In the genomic region with DNA sequence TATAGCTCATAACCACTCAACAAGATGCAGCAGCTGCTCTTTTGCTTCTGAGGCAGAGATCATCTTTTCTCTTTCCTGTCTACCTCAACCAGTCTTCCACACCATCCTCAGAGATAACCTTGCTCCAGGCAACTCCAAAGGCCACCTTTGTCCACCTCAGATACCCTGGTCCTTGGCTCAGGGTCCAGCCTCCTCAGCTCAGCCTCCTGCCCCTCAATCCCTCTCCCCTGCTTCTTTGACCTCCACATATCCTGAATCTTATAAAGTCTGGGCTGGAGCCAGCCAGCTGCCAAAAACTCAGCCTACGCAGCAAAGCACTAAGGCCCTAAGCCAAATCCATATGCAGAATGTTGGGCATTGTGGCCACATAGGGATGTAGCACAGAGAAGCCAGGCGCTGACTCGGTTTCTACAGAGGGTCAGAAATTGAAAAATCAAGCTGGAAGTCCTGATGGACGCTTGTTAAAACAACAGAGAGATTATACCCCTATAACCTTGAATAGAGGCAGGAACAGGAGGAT, we compare ENCODE assay signal across 9 mouse cellular contexts. TPM values are rescaled to one million over a fixed set of nuclear protein-coding genes. Genes with fewer than 3 reads are reported as not detected.
DNase-seq lines count a peak whose midpoint lies in the region; ATAC-seq and TF ChIP-seq lines count a peak whose summit lies in the region.
"Had no signal": no experiment of that assay in that cellular context is flagged by ENCODE, and none has a peak within 500 bp of the region (broad histone marks: within the 10 kb centered on the region; RNA-seq: fewer than 3 reads in every experiment).

No protein-coding gene starts in this region.

- intact Hi-C loops in heart, adult 2 months (cut with DNase I), result no loop called here

- TF ChIP-seq EP300 in heart, adult 2 months (IDR thresholded peaks at IDR 0.05; ENCODE audit: insufficient read depth, low read depth, low read length), result no peak
- TF ChIP-seq EP300 in MEL (IDR thresholded peaks at IDR 0.05; ENCODE audit: low read depth in 1 of 2, low read length in 2 of 2), result no peak

- no peaks in the 10 kb centered on the region for H3K79me2 ChIP-seq in heart, adult 2 months (replicated peaks; ENCODE audit: control insufficient read depth, insufficient read depth, low read length)
- no peaks in the 10 kb centered on the region for H3K79me2 ChIP-seq in MEL (ENCODE audit: control insufficient read depth, insufficient read depth, low read length, poor library complexity)

- H3K9ac ChIP-seq in heart, embryonic 14.5 days (ENCODE audit: low read length), result peak overlapping the region; percentile 63; the same call in 1 of the 2 replicates
- no peak overlapping the region for H3K9ac ChIP-seq in heart, adult 2 months (ENCODE audit: low read depth, low read length)
- peak overlapping the region; percentile 40; the same call in 1 of the 2 replicates for H3K9ac ChIP-seq in MEL (ENCODE audit: control insufficient read depth, low read depth, low read length, poor library complexity, severe bottlenecking)
- H3K9ac ChIP-seq in hindbrain, embryonic 12.5 days, result no peak overlapping the region

- no peak for TF ChIP-seq CTCF in heart, adult 2 months (IDR thresholded peaks at IDR 0.05)
- TF ChIP-seq CTCF in MEL (IDR thresholded peaks at IDR 0.05 in 2 of 3, conservative IDR thresholded peaks at IDR 0.05 in 1 of 3; ENCODE audit: control insufficient read depth in 1 of 3, insufficient read depth in 1 of 3, low read depth in 2 of 3, low read length in 3 of 3, poor library complexity in 1 of 3, severe bottlenecking in 1 of 3), result no peak

- H3K27me3 ChIP-seq in heart, embryonic 14.5 days (ENCODE audit: control insufficient read depth, insufficient read depth, low read length), result no peaks in the 10 kb centered on the region
- H3K27me3 ChIP-seq in heart, adult 2 months (ENCODE audit: control insufficient read depth, insufficient read depth, low read length), result no peaks in the 10 kb centered on the region
- no peaks in the 10 kb centered on the region for H3K27me3 ChIP-seq in MEL (ENCODE audit: control insufficient read depth in 1 of 2, insufficient read depth in 2 of 2, low read length in 2 of 2)
- H3K27me3 ChIP-seq in hindbrain, embryonic 12.5 days, result no peaks in the 10 kb centered on the region
- H3K27me3 ChIP-seq in midbrain, embryonic 10.5 days (ENCODE audit: low read depth, poor library complexity, severe bottlenecking), result no peaks in the 10 kb centered on the region

- DNase-seq in heart, adult 2 months, result no peak
- DNase-seq in MEL (ENCODE audit: low read depth, low spot score), result no peak
- DNase-seq in midbrain, embryonic 10.5 days (ENCODE audit: low spot score), result no peak
- no peak for DNase-seq in right cerebral cortex, adult 18-20 months
- DNase-seq in layer of hippocampus, postnatal 14 days (ENCODE audit: low spot score in 2 of 2), result no peak
- no peak for DNase-seq in frontal cortex, postnatal 36 days (ENCODE audit: low spot score in 2 of 2)
- DNase-seq: right cerebral cortex, postnatal 4 days had no signal

- H3K4me3 ChIP-seq in heart, embryonic 14.5 days (ENCODE audit: control insufficient read depth in 1 of 2, insufficient read depth in 1 of 2, low read depth in 1 of 2, low read length in 2 of 2), result no peak overlapping the region
- H3K4me3 ChIP-seq in heart, adult 2 months, result no peak overlapping the region
- no peak overlapping the region for H3K4me3 ChIP-seq in MEL (ENCODE audit: control insufficient read depth in 1 of 2, insufficient read depth in 1 of 2, low read depth in 2 of 2, low read length in 2 of 2)
- no peak overlapping the region for H3K4me3 ChIP-seq in hindbrain, embryonic 12.5 days
- H3K4me3 ChIP-seq in midbrain, embryonic 10.5 days, result peak overlapping the region; percentile 64; the same call in 1 of the 2 replicates

- H3K4me2 ChIP-seq in heart, embryonic 14.5 days (ENCODE audit: low read length), result peak overlapping the region; percentile 92; the same call in 1 of the 2 replicates
- peak overlapping the region; percentile 84; the same call in 1 of the 2 replicates for H3K4me2 ChIP-seq in hindbrain, embryonic 12.5 days (replicated peaks)

- no peaks in the 10 kb centered on the region for H3K9me3 ChIP-seq in heart, embryonic 14.5 days (ENCODE audit: control insufficient read depth, low read length)
- H3K9me3 ChIP-seq in MEL (replicated peaks; ENCODE audit: insufficient read depth, low read length), result no peaks in the 10 kb centered on the region
- H3K9me3 ChIP-seq in hindbrain, embryonic 12.5 days (replicated peaks), result no peaks in the 10 kb centered on the region
- H3K9me3 ChIP-seq in midbrain, embryonic 10.5 days (replicated peaks), result no peaks in the 10 kb centered on the region

- 84% methylated on average over 4 of the region's 4 CpGs for WGBS in heart, embryonic 14.5 days
- WGBS in heart, adult 2 months, result 80% methylated on average over 4 of the region's 4 CpGs
- WGBS in hindbrain, embryonic 12.5 days, result 90% methylated on average over 4 of the region's 4 CpGs
- 90% methylated on average over 4 of the region's 4 CpGs for WGBS in midbrain, embryonic 10.5 days

- no peak for TF ChIP-seq RAD21 in MEL (IDR thresholded peaks at IDR 0.05; ENCODE audit: low read depth, low read length)

- H3K27ac ChIP-seq in heart, embryonic 14.5 days (replicated peaks in 1 of 2; ENCODE audit: control insufficient read depth in 1 of 2, insufficient read depth in 1 of 2, low read depth in 2 of 2, low read length in 2 of 2), result peak overlapping the region; percentile 88 to 93
- H3K27ac ChIP-seq in heart, adult 2 months, result no peak overlapping the region
- H3K27ac ChIP-seq in MEL (ENCODE audit: control insufficient read depth, low read depth, low read length), result no peak overlapping the region
- H3K27ac ChIP-seq in hindbrain, embryonic 12.5 days, result peak overlapping the region; percentile 85
- H3K27ac ChIP-seq in midbrain, embryonic 10.5 days (replicated peaks), result peak overlapping the region; percentile 89

- no peak for TF ChIP-seq POLR2A in heart, adult 2 months (IDR thresholded peaks at IDR 0.05; ENCODE audit: insufficient read depth, low read depth, low read length)
- TF ChIP-seq POLR2A in MEL (IDR thresholded peaks at IDR 0.05; ENCODE audit: control insufficient read depth in 1 of 2, insufficient read depth in 1 of 2, low read depth in 1 of 2, low read length in 2 of 2, poor library complexity in 1 of 2), result no peak

- H3K4me1 ChIP-seq in heart, embryonic 14.5 days (ENCODE audit: control insufficient read depth in 2 of 2, insufficient read depth in 2 of 2, low read length in 2 of 2), result peaks cover 15 to 21% of the 10 kb centered on the region in 2 experiments
- peaks cover 7% of the 10 kb centered on the region for H3K4me1 ChIP-seq in heart, adult 2 months (ENCODE audit: control insufficient read depth, insufficient read depth, low read length)
- peaks cover 0 to 9% of the 10 kb centered on the region in 2 experiments; a peak in 3 of 4 replicates for H3K4me1 ChIP-seq in MEL (ENCODE audit: control insufficient read depth in 1 of 2, insufficient read depth in 2 of 2, low read length in 2 of 2)
- H3K4me1 ChIP-seq in hindbrain, embryonic 12.5 days, result peaks cover 17% of the 10 kb centered on the region
- H3K4me1 ChIP-seq in midbrain, embryonic 10.5 days, result peaks cover 39% of the 10 kb centered on the region

- 0 out of 2 replicates have a peak, but pooled peaks cover 10% of the 10 kb centered on the region for H3K36me3 ChIP-seq in heart, embryonic 14.5 days (ENCODE audit: control insufficient read depth, insufficient read depth, low read length)
- no peaks in the 10 kb centered on the region for H3K36me3 ChIP-seq in heart, adult 2 months (ENCODE audit: control insufficient read depth, insufficient read depth, low read length)
- peaks cover 0 to 6% of the 10 kb centered on the region in 2 experiments; a peak in 2 of 4 replicates for H3K36me3 ChIP-seq in MEL (ENCODE audit: control insufficient read depth in 1 of 2, insufficient read depth in 2 of 2, low read length in 2 of 2)
- H3K36me3 ChIP-seq in hindbrain, embryonic 12.5 days, result peaks cover 16% of the 10 kb centered on the region
- H3K36me3 ChIP-seq in midbrain, embryonic 10.5 days, result peaks cover 28% of the 10 kb centered on the region

- ATAC-seq in heart, embryonic 14.5 days (ENCODE audit: insufficient number of reproducible peaks, insufficient read depth, low FRiP score, low read depth), result no peak
- no peak for ATAC-seq in hindbrain, embryonic 12.5 days (ENCODE audit: low FRiP score)

RNA-seq across cellular contexts. Expression of a gene that starts 5.8 kb away (rescaled TPM):
- 41.3 and 44.4 TPM in 2 replicates for polyA plus RNA-seq in heart, embryonic 14.5 days (2014; fragmentation: Nextera tagmentation; extraction: Ambion mirVana)
- total RNA-seq in heart, adult 2 months (2021), result 10 to 100 TPM; 26.8 to 32.1 TPM
- 8.9 and 10.2 TPM in 2 replicates for polyA plus RNA-seq in heart, adult 2 months (2012; rRNA removed)
- total RNA-seq in MEL (2012; rRNA removed), result 65.0 and 66.1 TPM in 2 replicates
- 1,000 to 10,000 TPM in 1 of 2 experiments, 10 to 100 TPM in 1; 91.2 to 1,029 TPM for polyA plus RNA-seq in MEL (2012; ENCODE audit: insufficient read depth in 1 of 2, insufficient read length in 2 of 2, low read depth in 1 of 2, low replicate concordance in 2 of 2, missing spikeins in 1 of 2)
- 95.5 and 99.3 TPM in 2 replicates for polyA plus RNA-seq in hindbrain, embryonic 12.5 days (2016; fragmentation: Nextera tagmentation; extraction: Ambion mirVana)
- polyA plus RNA-seq in midbrain, embryonic 10.5 days (2016; fragmentation: Nextera tagmentation; extraction: Ambion mirVana), result 114 and 125 TPM in 2 replicates
- 10 to 100 TPM; 66.9 to 77.2 TPM for total RNA-seq in layer of hippocampus, postnatal 14 days (2021)

RNA-seq across cellular contexts. Expression of a gene that starts 7.1 kb away (rescaled TPM):
- 12.1 and 12.4 TPM in 2 replicates for polyA plus RNA-seq in heart, embryonic 14.5 days (2014; fragmentation: Nextera tagmentation; extraction: Ambion mirVana)
- total RNA-seq in heart, adult 2 months (2021), result under 1 TPM; 0.25 to 0.42 TPM
- polyA plus RNA-seq in heart, adult 2 months (2012; rRNA removed), result 2.2 and 3.3 TPM in 2 replicates
- 7.0 and 7.6 TPM in 2 replicates for total RNA-seq in MEL (2012; rRNA removed)
- 1 to 10 TPM in 1 of 2 experiments, not detected in 1; 9.5 TPM for polyA plus RNA-seq in MEL (2012; ENCODE audit: insufficient read depth in 1 of 2, insufficient read length in 2 of 2, low read depth in 1 of 2, low replicate concordance in 2 of 2, missing spikeins in 1 of 2)
- polyA plus RNA-seq in hindbrain, embryonic 12.5 days (2016; fragmentation: Nextera tagmentation; extraction: Ambion mirVana), result 34.7 and 35.6 TPM in 2 replicates
- polyA plus RNA-seq in midbrain, embryonic 10.5 days (2016; fragmentation: Nextera tagmentation; extraction: Ambion mirVana), result 55.6 and 57.2 TPM in 2 replicates
- 1 to 10 TPM in 1 of 2 experiments, under 1 TPM in 1; 0.83 to 1.2 TPM for total RNA-seq in layer of hippocampus, postnatal 14 days (2021)

RNA-seq across cellular contexts. Expression of a gene that starts 8.9 kb away (rescaled TPM):
- polyA plus RNA-seq in heart, embryonic 14.5 days (2014; fragmentation: Nextera tagmentation; extraction: Ambion mirVana), result 0.46 and 0.62 TPM in 2 replicates
- not detected for total RNA-seq in heart, adult 2 months (2021)
- polyA plus RNA-seq in heart, adult 2 months (2012; rRNA removed), result 0.18 and 0.20 TPM in 2 replicates
- not detected in 2 replicates for total RNA-seq in MEL (2012; rRNA removed)
- under 1 TPM in 1 of 2 experiments, not detected in 1; 0.43 TPM for polyA plus RNA-seq in MEL (2012; ENCODE audit: insufficient read depth in 1 of 2, insufficient read length in 2 of 2, low read depth in 1 of 2, low replicate concordance in 2 of 2, missing spikeins in 1 of 2)
- 3.3 and 3.9 TPM in 2 replicates for polyA plus RNA-seq in hindbrain, embryonic 12.5 days (2016; fragmentation: Nextera tagmentation; extraction: Ambion mirVana)
- polyA plus RNA-seq in midbrain, embryonic 10.5 days (2016; fragmentation: Nextera tagmentation; extraction: Ambion mirVana), result 3.8 and 5.1 TPM in 2 replicates
- total RNA-seq in layer of hippocampus, postnatal 14 days (2021), result not detected

RNA-seq across cellular contexts. Expression of a gene that starts 28.8 kb away (rescaled TPM):
- polyA plus RNA-seq in heart, embryonic 14.5 days (2014; fragmentation: Nextera tagmentation; extraction: Ambion mirVana), result 1.6 and 2.8 TPM in 2 replicates
- 1 to 10 TPM; 2.3 to 3.1 TPM for total RNA-seq in heart, adult 2 months (2021)
- 4.6 and 4.9 TPM in 2 replicates for polyA plus RNA-seq in heart, adult 2 months (2012; rRNA removed)
- total RNA-seq in MEL (2012; rRNA removed), result 1.0 and 1.6 TPM in 2 replicates
- 1 to 10 TPM in 1 of 2 experiments, not detected in 1; 5.5 TPM for polyA plus RNA-seq in MEL (2012; ENCODE audit: insufficient read depth in 1 of 2, insufficient read length in 2 of 2, low read depth in 1 of 2, low replicate concordance in 2 of 2, missing spikeins in 1 of 2)
- polyA plus RNA-seq in hindbrain, embryonic 12.5 days (2016; fragmentation: Nextera tagmentation; extraction: Ambion mirVana), result 10.8 and 12.2 TPM in 2 replicates
- polyA plus RNA-seq in midbrain, embryonic 10.5 days (2016; fragmentation: Nextera tagmentation; extraction: Ambion mirVana), result 14.4 and 14.6 TPM in 2 replicates
- 1 to 10 TPM; 4.9 to 6.7 TPM for total RNA-seq in layer of hippocampus, postnatal 14 days (2021)

RNA-seq across cellular contexts. Expression of a gene that starts 29.0 kb away (rescaled TPM):
- 93.9 and 96.7 TPM in 2 replicates for polyA plus RNA-seq in heart, embryonic 14.5 days (2014; fragmentation: Nextera tagmentation; extraction: Ambion mirVana)
- 100 to 1,000 TPM in 1 of 2 experiments, 10 to 100 TPM in 1; 90.8 to 105 TPM for total RNA-seq in heart, adult 2 months (2021)
- 63.7 and 79.9 TPM in 2 replicates for polyA plus RNA-seq in heart, adult 2 months (2012; rRNA removed)
- 137 and 183 TPM in 2 replicates for total RNA-seq in MEL (2012; rRNA removed)
- polyA plus RNA-seq in MEL (2012; ENCODE audit: insufficient read depth in 1 of 2, insufficient read length in 2 of 2, low read depth in 1 of 2, low replicate concordance in 2 of 2, missing spikeins in 1 of 2), result 100 to 1,000 TPM in 1 of 2 experiments, not detected in 1; 149 TPM
- 95.1 and 103 TPM in 2 replicates for polyA plus RNA-seq in hindbrain, embryonic 12.5 days (2016; fragmentation: Nextera tagmentation; extraction: Ambion mirVana)
- 84.2 and 87.5 TPM in 2 replicates for polyA plus RNA-seq in midbrain, embryonic 10.5 days (2016; fragmentation: Nextera tagmentation; extraction: Ambion mirVana)
- 100 to 1,000 TPM; 204 to 208 TPM for total RNA-seq in layer of hippocampus, postnatal 14 days (2021)

Comparison
In these comparisons a context has a peak if more than half of its experiments do, and no peak if none do; other contexts are left out.
1. H3K27ac ChIP-seq: peak in heart, embryonic 14.5 days (2 of 2), hindbrain, embryonic 12.5 days (single experiment) and midbrain, embryonic 10.5 days (single experiment); none in heart, adult 2 months (single experiment) and MEL (single experiment).
2. H3K9ac ChIP-seq: peak in heart, embryonic 14.5 days (single experiment) and MEL (single experiment); none in heart, adult 2 months (single experiment) and hindbrain, embryonic 12.5 days (single experiment).